Mouse (Mus musculus) thymus, postnatal 36 days (tissue): ENCODE data around the gene Fhit.

Experiments used
- DNase-seq, 2 experiments: peaks; one replicate each; pipeline ENCODE4 v3.0.0; 2022; ENCODE audit warnings: mixed read lengths in 2 of 2

Fhit gene

GRCm38 (mm10) chr14:9651417-9651816 lies 1510.4 kb downstream of the Fhit start:
- DNase-seq, result no peak

- DNase-seq, result no peak
Observed at GRCm38 (mm10) chr14:9648416-9648815, 1513.4 kb downstream of the Fhit start.

- no peak for DNase-seq
Observed at GRCm38 (mm10) chr14:9646233-9646632, 1515.6 kb downstream of the Fhit start.

- no peak for DNase-seq
Observed at GRCm38 (mm10) chr14:9644216-9645166, 1517.3 kb downstream of the Fhit start.

GRCm38 (mm10) chr14:9643700-9644099 lies 1518.1 kb downstream of the Fhit start:
- no peak for DNase-seq

GRCm38 (mm10) chr14:9642628-9643027 lies 1519.2 kb downstream of the Fhit start:
- DNase-seq, result no peak

GRCm38 (mm10) chr14:9642068-9642467 lies 1519.8 kb downstream of the Fhit start:
- no peak for DNase-seq

GRCm38 (mm10) chr14:9634247-9634991 lies 1527.4 kb downstream of the Fhit start:
- no peak for DNase-seq

GRCm38 (mm10) chr14:9632537-9632936 lies 1529.3 kb downstream of the Fhit start:
- no peak for DNase-seq

- DNase-seq, result no peak
Observed at GRCm38 (mm10) chr14:9623219-9624043, 1538.4 kb downstream of the Fhit start.

- no peak for DNase-seq
Observed at GRCm38 (mm10) chr14:9620902-9621540, 1540.8 kb downstream of the Fhit start.

GRCm38 (mm10) chr14:9619840-9620239 lies 1542.0 kb downstream of the Fhit start:
- no peak for DNase-seq

GRCm38 (mm10) chr14:9613126-9613525 lies 1548.7 kb downstream of the Fhit start:
- DNase-seq, result no peak

- no peak for DNase-seq
Observed at GRCm38 (mm10) chr14:9609120-9609519, 1552.7 kb downstream of the Fhit start.

- DNase-seq, result no peak
Observed at GRCm38 (mm10) chr14:9606584-9607377, 1555.1 kb downstream of the Fhit start.

GRCm38 (mm10) chr14:9600271-9600670 lies 1561.6 kb downstream of the Fhit start:
- no peak for DNase-seq

GRCm38 (mm10) chr14:9597460-9597977 lies 1564.3 kb downstream of the Fhit start:
- DNase-seq, result no peak

GRCm38 (mm10) chr14:9589121-9589520 lies 1572.7 kb downstream of the Fhit start:
- DNase-seq, result no peak

GRCm38 (mm10) chr14:9587900-9588299 lies 1573.9 kb downstream of the Fhit start:
- DNase-seq, result no peak

GRCm38 (mm10) chr14:9583227-9584155 lies 1578.3 kb downstream of the Fhit start:
- DNase-seq, result no peak
